Mouse (Mus musculus): ENCODE measurements around the gene Il27ra. TPM values are rescaled to one million over a fixed set of nuclear protein-coding genes. Genes with fewer than 3 reads are reported as not detected.

The Il27ra gene
- polyA plus RNA-seq, 1 experiment from 2014 or later = 1.2 TPM

DNA sequence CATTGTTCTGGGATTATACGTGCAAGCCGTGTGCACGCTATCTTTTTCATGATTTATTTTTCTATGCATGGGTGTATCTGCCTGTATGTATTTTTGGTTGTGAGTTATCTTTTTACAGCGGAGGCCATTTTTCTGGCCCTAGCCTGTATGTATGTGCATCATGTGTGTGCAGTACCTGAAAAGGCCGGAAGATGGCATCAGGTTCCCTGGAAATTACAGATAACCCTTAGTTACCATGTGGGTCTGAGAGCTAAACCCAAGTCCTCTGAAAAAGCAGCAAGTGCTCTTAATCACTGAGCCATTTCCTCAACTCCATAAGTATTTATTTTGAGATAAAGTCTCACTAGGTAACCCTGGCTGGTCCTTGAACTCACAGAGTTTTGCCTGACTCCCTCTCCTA lies 10.8 kb upstream of the Il27ra start:
- 94% methylated on average over 5 of the region's 5 CpGs for WGBS
- Histone ChIP-seq H3K4me1 (ENCODE audit: control insufficient read depth, insufficient read depth, low read length) (no peaks in the 10 kb centered on the region), H3K27ac (ENCODE audit: low read length) (no peak overlapping the region), H3K9ac (ENCODE audit: low read depth, low read length) (no peak overlapping the region), H3K27me3 (replicated peaks; ENCODE audit: control insufficient read depth, insufficient read depth, low read length) (no peaks in the 10 kb centered on the region), H3K4me3 (ENCODE audit: low read length) (no peak overlapping the region), H3K4me2 (ENCODE audit: low read depth, low read length) (no peak overlapping the region), H3K36me3 (ENCODE audit: control insufficient read depth, insufficient read depth, low read length) (no peaks in the 10 kb centered on the region), H3K9me3 (ENCODE audit: control insufficient read depth, low read length) (no peaks in the 10 kb centered on the region)
- ATAC-seq = no peak

DNA sequence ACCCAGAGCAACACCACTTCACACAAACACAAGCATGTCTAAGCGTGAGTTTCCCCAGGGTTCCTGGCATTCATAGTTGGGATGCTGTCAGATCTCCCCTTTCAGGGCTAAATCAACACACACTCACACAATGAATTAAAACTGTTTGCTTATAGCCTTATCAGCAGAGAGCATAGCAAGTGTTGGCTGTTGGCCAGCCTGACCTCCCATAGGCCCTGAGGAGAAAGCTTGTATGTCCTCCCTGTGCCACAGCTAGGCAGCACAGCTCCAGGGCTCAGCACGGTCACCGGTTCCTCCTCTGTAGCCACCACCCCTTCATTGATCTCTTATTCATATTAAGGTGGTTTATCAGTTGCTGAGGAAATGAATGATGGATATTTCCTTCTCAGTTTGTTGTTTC lies 10.4 kb upstream of the Il27ra start:
- no peak overlapping the region for H3K4me3 ChIP-seq (ENCODE audit: low read length)
- peak; percentile 72 for ATAC-seq
- H3K9me3 ChIP-seq (ENCODE audit: control insufficient read depth, low read length) = no peaks in the 10 kb centered on the region
- H3K36me3 ChIP-seq (ENCODE audit: control insufficient read depth, insufficient read depth, low read length) = no peaks in the 10 kb centered on the region
- WGBS = 54% methylated on average over 3 of the region's 3 CpGs
- no peak overlapping the region for H3K4me2 ChIP-seq (ENCODE audit: low read depth, low read length)
- H3K27ac ChIP-seq (ENCODE audit: low read length) = no peak overlapping the region
- H3K4me1 ChIP-seq (ENCODE audit: control insufficient read depth, insufficient read depth, low read length) = no peaks in the 10 kb centered on the region
- H3K9ac ChIP-seq (ENCODE audit: low read depth, low read length) = no peak overlapping the region
- H3K27me3 ChIP-seq (replicated peaks; ENCODE audit: control insufficient read depth, insufficient read depth, low read length) = no peaks in the 10 kb centered on the region

DNA sequence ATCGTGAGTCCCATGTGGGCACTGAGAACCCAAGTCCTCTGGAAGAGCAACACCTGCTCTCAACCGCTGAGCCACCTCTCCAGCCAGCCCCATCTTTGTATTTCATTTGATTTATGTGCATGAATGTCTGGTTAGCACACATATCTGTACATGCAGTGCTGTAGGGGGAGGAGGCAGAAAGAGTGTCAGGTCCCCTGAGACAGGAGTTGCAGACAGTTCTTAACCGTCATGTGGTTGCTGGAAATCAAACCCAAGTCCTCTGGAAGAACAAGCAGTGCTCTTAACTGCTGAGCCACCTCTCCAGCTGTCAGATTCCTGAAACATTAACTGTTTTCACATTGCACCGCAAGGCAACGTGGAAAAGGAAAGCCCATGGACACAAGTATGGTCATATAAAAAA lies 5.8 kb upstream of the Il27ra start:
- H3K9me3 ChIP-seq (ENCODE audit: control insufficient read depth, low read length) = no peaks in the 10 kb centered on the region
- H3K4me2 ChIP-seq (ENCODE audit: low read depth, low read length) = no peak overlapping the region
- H3K27me3 ChIP-seq (replicated peaks; ENCODE audit: control insufficient read depth, insufficient read depth, low read length) = peaks cover 21% of the 10 kb centered on the region
- ATAC-seq = no peak
- no peak overlapping the region for H3K9ac ChIP-seq (ENCODE audit: low read depth, low read length)
- H3K4me1 ChIP-seq (ENCODE audit: control insufficient read depth, insufficient read depth, low read length) = no peaks in the 10 kb centered on the region
- H3K27ac ChIP-seq (ENCODE audit: low read length) = no peak overlapping the region
- 72% methylated on average over 5 of the region's 5 CpGs for WGBS
- no peaks in the 10 kb centered on the region for H3K36me3 ChIP-seq (ENCODE audit: control insufficient read depth, insufficient read depth, low read length)
- H3K4me3 ChIP-seq (ENCODE audit: low read length) = no peak overlapping the region

DNA sequence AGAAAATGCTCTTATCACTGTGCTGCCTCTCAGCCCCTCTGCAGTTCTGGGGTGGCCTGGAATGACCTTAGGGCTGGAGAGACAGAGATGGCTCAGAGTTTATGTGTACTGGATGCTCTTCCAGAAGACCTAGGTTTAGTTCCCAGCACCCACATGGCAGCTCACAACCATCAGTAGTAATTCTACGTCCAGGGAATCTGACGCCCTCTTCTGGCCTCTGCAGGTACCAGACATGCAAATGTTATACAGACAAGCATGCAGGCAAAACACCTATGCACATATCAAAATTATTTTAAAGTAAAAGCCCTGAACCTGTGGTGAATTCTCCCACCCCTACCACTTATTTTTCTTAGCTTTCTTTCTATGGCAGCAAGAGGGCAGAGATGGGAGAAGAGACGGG lies 4.1 kb upstream of the Il27ra start:
- ATAC-seq = no peak
- 81% methylated on average over 3 of the region's 3 CpGs for WGBS
- H3K27me3 ChIP-seq (replicated peaks; ENCODE audit: control insufficient read depth, insufficient read depth, low read length) = peaks cover 35% of the 10 kb centered on the region
- no peak overlapping the region for H3K27ac ChIP-seq (ENCODE audit: low read length)
- H3K9me3 ChIP-seq (ENCODE audit: control insufficient read depth, low read length) = no peaks in the 10 kb centered on the region
- no peak overlapping the region for H3K9ac ChIP-seq (ENCODE audit: low read depth, low read length)
- peaks cover 7% of the 10 kb centered on the region; the same call in 1 of the 2 replicates for H3K4me1 ChIP-seq (ENCODE audit: control insufficient read depth, insufficient read depth, low read length)
- H3K4me2 ChIP-seq (ENCODE audit: low read depth, low read length) = no peak overlapping the region
- no peak overlapping the region for H3K4me3 ChIP-seq (ENCODE audit: low read length)
- H3K36me3 ChIP-seq (ENCODE audit: control insufficient read depth, insufficient read depth, low read length) = no peaks in the 10 kb centered on the region

DNA sequence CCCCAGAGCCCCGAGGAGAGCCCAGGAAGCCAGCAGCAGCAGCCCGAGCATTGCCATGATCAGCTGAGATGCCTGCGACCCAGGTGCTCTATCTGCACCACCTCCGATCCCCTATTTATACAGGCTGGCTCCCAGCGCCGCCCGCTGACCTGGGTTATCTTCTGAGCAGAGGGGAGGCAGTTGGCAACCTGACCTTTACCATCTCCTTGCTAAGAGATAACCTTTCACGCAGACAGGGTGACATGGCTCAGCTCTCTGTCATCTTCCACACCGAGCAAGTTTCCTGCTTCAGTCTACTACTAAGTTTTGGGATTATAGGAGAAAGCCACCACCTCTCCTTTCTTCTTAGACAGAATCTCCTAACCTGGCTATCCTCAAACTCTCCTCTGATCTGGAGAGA lies 2.5 kb upstream of the Il27ra start, which contains the start of gene Rln3:
Rln3 (minus strand) TSS at position 101 of the 400 bp plus-strand sequence.
- Histone ChIP-seq H3K9me3 (ENCODE audit: control insufficient read depth, low read length) (no peaks in the 10 kb centered on the region), H3K27ac (ENCODE audit: low read length) (no peak within 1 kb of the TSS), H3K4me1 (ENCODE audit: control insufficient read depth, insufficient read depth, low read length) (peaks cover 7% of the 10 kb centered on the region; the same call in 1 of the 2 replicates), H3K27me3 (replicated peaks; ENCODE audit: control insufficient read depth, insufficient read depth, low read length) (peaks cover 35% of the 10 kb centered on the region), H3K4me3 (ENCODE audit: low read length) (peak within 1 kb of the TSS; percentile 16), H3K9ac (ENCODE audit: low read depth, low read length) (peak within 1 kb of the TSS; percentile 37; the same call in 1 of the 2 replicates), H3K4me2 (ENCODE audit: low read depth, low read length) (no peak within 1 kb of the TSS), H3K36me3 (ENCODE audit: control insufficient read depth, insufficient read depth, low read length) (no peaks in the 10 kb centered on the region)
- ATAC-seq = no peak
- 8% methylated on average over 9 of the region's 9 CpGs for WGBS

DNA sequence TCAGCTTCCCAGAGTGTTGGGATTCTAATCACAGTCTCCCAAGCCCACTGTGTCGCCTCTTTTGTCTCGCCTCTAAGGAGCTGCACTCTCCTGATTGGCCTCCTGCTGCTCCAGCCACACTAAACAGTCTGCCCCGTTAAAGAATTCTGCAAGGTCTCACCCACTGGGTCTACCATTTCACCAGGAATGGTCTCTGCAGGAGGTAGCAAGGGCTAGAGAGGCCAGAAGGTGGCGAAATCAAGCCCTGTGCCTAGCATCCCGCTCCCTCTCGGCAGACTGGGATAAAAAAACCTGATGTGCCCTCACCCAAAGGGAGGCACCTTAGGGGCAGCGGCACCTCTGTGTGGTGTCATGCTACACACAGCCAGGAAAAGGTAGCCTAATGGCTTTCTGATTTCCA lies 1.7 kb upstream of the Il27ra start:
- 18% methylated on average over 7 of the region's 7 CpGs for WGBS
- H3K36me3 ChIP-seq (ENCODE audit: control insufficient read depth, insufficient read depth, low read length) = no peaks in the 10 kb centered on the region
- no peak overlapping the region for H3K4me2 ChIP-seq (ENCODE audit: low read depth, low read length)
- no peaks in the 10 kb centered on the region for H3K9me3 ChIP-seq (ENCODE audit: control insufficient read depth, low read length)
- no peak for ATAC-seq
- no peak overlapping the region for H3K9ac ChIP-seq (ENCODE audit: low read depth, low read length)
- H3K4me3 ChIP-seq (ENCODE audit: low read length) = no peak overlapping the region
- no peak overlapping the region for H3K27ac ChIP-seq (ENCODE audit: low read length)
- peaks cover 35% of the 10 kb centered on the region for H3K27me3 ChIP-seq (replicated peaks; ENCODE audit: control insufficient read depth, insufficient read depth, low read length)
- H3K4me1 ChIP-seq (ENCODE audit: control insufficient read depth, insufficient read depth, low read length) = peaks cover 7% of the 10 kb centered on the region; the same call in 1 of the 2 replicates

DNA sequence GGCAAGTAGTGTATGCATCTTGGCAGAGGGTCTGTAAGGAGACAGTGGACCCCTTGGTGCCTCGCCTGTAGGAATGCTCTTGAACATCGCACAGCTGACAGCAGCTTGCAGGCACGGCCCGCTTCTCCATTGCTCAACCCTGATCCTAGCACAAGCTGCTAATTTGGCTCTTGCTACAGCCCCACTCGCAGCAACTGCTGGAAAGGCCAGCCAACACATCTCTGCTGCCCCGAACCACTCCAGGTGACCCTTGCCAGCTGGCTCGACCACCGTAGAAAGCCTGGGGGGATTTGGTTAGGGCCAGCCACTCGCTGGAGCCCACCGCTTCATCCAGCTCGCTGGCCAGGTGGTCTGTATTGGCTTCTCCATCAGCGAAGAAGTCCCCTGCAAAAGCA lies 556 bp upstream of the Il27ra start:
- Histone ChIP-seq H3K9ac (ENCODE audit: low read depth, low read length) (no peak overlapping the region), H3K36me3 (ENCODE audit: control insufficient read depth, insufficient read depth, low read length) (no peaks in the 10 kb centered on the region), H3K9me3 (ENCODE audit: control insufficient read depth, low read length) (no peaks in the 10 kb centered on the region), H3K27ac (ENCODE audit: low read length) (no peak overlapping the region), H3K4me2 (ENCODE audit: low read depth, low read length) (peak overlapping the region; percentile 72; the same call in 1 of the 2 replicates), H3K4me1 (ENCODE audit: control insufficient read depth, insufficient read depth, low read length) (peaks cover 7% of the 10 kb centered on the region; the same call in 1 of the 2 replicates), H3K27me3 (replicated peaks; ENCODE audit: control insufficient read depth, insufficient read depth, low read length) (peaks cover 35% of the 10 kb centered on the region), H3K4me3 (ENCODE audit: low read length) (peak overlapping the region; percentile 41; the same call in 1 of the 2 replicates)
- 42% methylated on average over 12 of the region's 12 CpGs for WGBS
- no peak for ATAC-seq

DNA sequence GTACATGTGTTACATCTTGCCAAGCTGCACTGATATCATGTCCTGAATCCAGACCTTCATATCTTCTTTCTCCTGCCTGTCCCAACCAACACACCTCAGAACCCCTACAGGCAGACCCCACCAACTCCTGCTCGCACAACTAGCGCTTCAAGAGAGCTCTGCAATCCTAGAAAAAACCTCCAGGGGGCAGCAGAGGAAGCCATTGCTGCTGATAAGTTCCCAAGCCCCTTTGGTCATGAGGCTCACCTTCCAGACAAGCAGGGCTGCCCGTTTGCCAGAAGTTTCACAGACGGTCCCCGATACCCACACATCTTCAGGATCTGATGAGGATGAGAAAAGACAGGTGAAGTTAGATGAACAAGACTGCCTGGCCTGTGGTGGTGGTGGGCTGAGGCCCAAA lies 3.3 kb downstream of the Il27ra start:
- Histone ChIP-seq H3K4me1 (ENCODE audit: control insufficient read depth, insufficient read depth, low read length) (peaks cover 7% of the 10 kb centered on the region; the same call in 1 of the 2 replicates), H3K9ac (ENCODE audit: low read depth, low read length) (no peak overlapping the region), H3K27ac (ENCODE audit: low read length) (no peak overlapping the region), H3K36me3 (ENCODE audit: control insufficient read depth, insufficient read depth, low read length) (no peaks in the 10 kb centered on the region), H3K4me3 (ENCODE audit: low read length) (no peak overlapping the region), H3K4me2 (ENCODE audit: low read depth, low read length) (no peak overlapping the region), H3K9me3 (ENCODE audit: control insufficient read depth, low read length) (no peaks in the 10 kb centered on the region), H3K27me3 (replicated peaks; ENCODE audit: control insufficient read depth, insufficient read depth, low read length) (peaks cover 22% of the 10 kb centered on the region)
- no peak for ATAC-seq
- 8% methylated on average over 5 of the region's 5 CpGs for WGBS

DNA sequence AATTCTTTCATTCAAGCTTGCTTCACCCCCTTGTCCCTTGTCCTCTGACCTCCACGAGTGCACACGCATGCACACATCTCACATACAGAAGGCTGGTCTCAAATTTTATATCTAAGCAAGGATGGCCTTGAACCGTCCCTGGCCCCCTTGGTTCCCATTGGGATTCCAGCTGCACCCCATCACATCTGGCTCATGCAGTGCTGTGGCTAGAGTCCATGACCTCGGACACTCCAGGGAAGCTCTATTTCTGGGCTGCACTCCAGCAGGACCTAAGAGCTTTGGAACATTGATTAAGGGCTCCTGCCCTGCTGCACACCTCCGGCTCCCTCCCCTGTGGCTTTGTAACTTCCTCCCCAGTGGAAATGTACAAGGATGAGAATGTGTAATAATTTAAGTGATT lies 4.4 kb downstream of the Il27ra start:
- 68% methylated on average over 5 of the region's 5 CpGs for WGBS
- H3K9me3 ChIP-seq (ENCODE audit: control insufficient read depth, low read length) = no peaks in the 10 kb centered on the region

DNA sequence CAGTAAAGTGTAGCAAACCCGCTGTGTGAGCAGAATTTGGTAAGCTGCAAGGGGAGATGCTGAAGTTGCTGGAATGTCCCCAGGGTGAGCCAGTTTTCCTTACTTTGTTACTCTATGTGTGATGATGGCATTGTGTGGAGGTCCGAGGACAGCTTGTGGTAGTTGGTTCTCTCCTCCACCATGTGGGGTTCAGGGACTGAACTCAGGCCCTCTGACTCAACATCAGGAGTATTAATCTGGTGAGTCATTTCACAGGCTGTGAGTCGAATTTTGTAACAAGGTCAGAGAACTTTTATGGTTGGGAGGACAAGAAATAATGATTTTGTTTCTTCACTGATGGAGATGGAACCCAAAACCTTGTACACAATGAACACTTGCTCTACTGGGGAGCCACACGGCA lies 9.6 kb downstream of the Il27ra start:
- no peaks in the 10 kb centered on the region for H3K36me3 ChIP-seq (ENCODE audit: control insufficient read depth, insufficient read depth, low read length)
- H3K4me3 ChIP-seq (ENCODE audit: low read length) = no peak overlapping the region
- no peak overlapping the region for H3K9ac ChIP-seq (ENCODE audit: low read depth, low read length)
- H3K27ac ChIP-seq (ENCODE audit: low read length) = no peak overlapping the region
- no peak for ATAC-seq
- H3K4me1 ChIP-seq (ENCODE audit: control insufficient read depth, insufficient read depth, low read length) = no peaks in the 10 kb centered on the region
- no peak overlapping the region for H3K4me2 ChIP-seq (ENCODE audit: low read depth, low read length)
- H3K9me3 ChIP-seq (ENCODE audit: control insufficient read depth, low read length) = no peaks in the 10 kb centered on the region
- WGBS = 68% methylated on average over 4 of the region's 4 CpGs
- no peaks in the 10 kb centered on the region for H3K27me3 ChIP-seq (replicated peaks; ENCODE audit: control insufficient read depth, insufficient read depth, low read length)

More for the DNA sequence above, 4.4 kb downstream of the Il27ra start:
- peaks cover 13% of the 10 kb centered on the region for H3K27me3 ChIP-seq (replicated peaks; ENCODE audit: control insufficient read depth, insufficient read depth, low read length)
- H3K9ac ChIP-seq (ENCODE audit: low read depth, low read length) = no peak overlapping the region
- H3K36me3 ChIP-seq (ENCODE audit: control insufficient read depth, insufficient read depth, low read length) = no peaks in the 10 kb centered on the region
- no peak overlapping the region for H3K4me2 ChIP-seq (ENCODE audit: low read depth, low read length)
- H3K4me1 ChIP-seq (ENCODE audit: control insufficient read depth, insufficient read depth, low read length) = peaks cover 7% of the 10 kb centered on the region; the same call in 1 of the 2 replicates
- no peak for ATAC-seq
- no peak overlapping the region for H3K4me3 ChIP-seq (ENCODE audit: low read length)
- no peak overlapping the region for H3K27ac ChIP-seq (ENCODE audit: low read length)
